Mouse (Mus musculus) neutrophil, adult 5-6 weeks (primary cell): Measurements from ENCODE around the gene Zfp692. TPM values are rescaled to one million over a fixed set of nuclear protein-coding genes. Genes with fewer than 3 reads are reported as not detected.
"Not testable (repeated sequence)": the region's sequence is repeated elsewhere in the genome, so short reads cannot be mapped to it uniquely, and the experiment has no call there.

Source experiments
- ATAC-seq: fragments of 151-379, 151-347 bp; 2 replicates; pipeline ENCODE4 v1.8.0; 2017; ENCODE audit warnings: mild to moderate bottlenecking, moderate TSS enrichment; ENCODE audit not compliant: insufficient number of reproducible peaks, poor library complexity, low FRiP score, severe bottlenecking; ENCODE audit errors: extremely low read depth
- total RNA-seq: library from RNA; stranded (forward); fragments of 200-1000 nt; gene quantifications from 2 replicates; pipeline ENCODE4 v1.2.3, GENCODE M21; 2017

The Zfp692 gene
- total RNA-seq, 1 experiment from 2014 or later, result 18.3 TPM

DNA sequence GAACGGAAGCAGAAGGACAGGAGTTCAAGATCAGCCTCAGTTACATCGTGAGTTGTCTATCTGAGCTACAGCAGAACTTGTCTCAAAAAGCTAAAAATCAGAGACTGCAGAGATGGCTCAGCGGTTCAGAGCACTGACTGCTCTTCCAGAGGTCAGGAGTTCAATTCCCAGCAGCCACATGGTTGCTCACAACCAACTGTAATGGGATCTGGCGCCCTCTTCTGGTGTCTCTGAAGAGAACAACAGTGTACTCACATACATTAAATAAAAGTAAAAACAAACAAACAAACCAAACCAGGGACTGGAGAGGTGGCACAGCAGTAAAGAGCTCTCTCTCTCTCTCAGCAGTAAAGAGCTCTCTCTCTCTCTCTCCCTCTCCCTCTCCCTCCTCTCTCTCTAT lies 43.8 kb downstream of the Zfp692 start:
- ATAC-seq, result no peak

DNA sequence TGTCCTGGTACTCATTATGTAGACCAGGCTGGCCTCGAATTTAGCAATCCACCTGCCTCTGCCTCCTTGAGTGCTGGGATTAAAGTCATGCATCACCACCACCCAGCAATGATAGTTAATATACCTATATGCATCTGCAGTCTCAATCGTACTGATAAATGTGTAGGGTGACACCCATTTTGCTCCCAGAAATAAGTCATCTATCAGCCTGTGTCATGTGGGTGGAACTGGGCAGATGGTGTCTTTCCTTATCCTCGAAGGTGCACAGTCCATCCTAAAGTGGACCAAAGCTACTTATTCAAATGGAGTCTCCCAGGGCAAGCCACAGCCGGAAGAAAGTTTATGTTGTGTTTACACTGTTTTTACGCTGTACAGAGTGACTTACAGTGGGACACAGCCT lies 44.3 kb downstream of the Zfp692 start:
- no peak for ATAC-seq

DNA sequence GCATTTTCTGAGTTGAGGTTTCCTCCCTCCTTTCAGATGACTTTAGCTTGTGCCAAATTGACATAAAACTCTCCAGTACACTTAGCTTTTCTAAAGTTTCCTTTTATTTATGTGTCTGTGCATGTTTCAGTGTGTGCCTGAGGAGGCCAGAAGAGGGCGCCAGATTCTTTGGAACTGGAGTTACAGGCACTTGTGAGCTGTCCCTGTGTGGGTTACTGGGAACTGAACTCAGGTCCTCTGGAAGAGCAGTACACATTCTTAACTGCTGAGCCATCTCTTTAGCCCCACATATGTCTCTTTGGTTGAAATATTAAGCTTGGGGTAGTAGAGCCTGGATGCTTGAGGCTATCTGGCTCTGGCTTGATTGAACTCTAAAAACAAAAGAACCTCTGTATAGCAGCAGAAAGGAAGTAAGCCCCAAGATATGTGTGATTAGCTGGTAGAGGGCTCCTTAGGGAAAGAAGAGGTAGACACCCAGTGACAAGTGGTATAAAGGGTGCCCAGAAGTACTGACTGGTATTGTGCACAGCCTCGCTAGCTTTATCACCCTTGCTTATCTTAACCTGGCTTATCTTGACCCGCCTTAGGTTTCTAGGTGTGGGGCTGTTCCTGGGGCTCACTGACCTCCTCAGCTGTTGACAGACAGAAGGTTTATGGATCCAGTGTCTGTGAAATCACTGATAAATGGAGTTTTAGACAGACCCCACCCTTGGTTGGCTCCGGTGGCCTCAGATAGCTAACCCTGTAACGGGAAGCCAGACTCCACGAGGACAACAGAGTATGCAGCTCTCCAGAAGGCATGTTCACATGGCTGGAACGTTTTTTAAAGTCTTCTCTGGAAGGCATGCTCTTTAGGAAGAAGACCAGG lies 46.0 kb downstream of the Zfp692 start:
- ATAC-seq, result no peak

DNA sequence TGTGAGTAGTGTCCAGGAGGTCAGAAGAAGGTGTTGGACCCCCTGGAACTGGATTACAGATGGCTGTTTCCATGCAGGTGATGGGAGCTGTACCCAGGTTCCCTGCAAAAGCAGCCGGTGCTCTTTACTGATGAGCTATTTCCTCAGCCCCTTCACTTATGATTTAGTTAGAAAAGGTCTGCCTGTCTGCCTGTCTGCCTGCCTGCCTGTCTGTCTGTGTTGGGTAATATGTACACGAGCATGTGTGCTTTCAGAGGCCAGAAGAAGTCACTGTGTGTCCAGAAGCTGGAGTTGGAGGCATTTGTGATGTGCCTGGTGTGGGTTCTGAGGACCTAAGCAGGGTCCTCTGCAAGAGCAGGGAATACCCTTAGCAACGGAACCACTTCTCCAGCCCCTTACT lies 46.8 kb downstream of the Zfp692 start:
- no peak for ATAC-seq

DNA sequence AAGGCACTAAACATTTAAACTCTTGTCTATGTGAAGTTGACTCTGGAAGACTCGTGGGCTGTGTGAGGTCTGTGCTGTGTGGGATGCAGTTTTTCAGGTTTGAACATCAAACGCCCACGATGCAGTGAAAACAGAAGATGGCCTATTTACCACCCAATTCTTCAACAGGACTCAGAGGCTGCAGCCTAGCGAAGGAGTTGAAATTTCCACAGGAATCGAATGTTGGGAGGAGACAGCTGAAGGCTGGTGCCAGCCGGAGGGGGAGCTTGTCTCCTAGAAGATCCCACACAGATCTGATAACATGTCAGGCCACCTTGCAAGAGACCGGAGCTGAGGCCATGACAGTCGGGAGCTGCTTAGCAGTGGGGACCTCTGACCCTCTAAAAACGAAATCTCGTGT lies 47.6 kb downstream of the Zfp692 start:
- ATAC-seq, result no peak

DNA sequence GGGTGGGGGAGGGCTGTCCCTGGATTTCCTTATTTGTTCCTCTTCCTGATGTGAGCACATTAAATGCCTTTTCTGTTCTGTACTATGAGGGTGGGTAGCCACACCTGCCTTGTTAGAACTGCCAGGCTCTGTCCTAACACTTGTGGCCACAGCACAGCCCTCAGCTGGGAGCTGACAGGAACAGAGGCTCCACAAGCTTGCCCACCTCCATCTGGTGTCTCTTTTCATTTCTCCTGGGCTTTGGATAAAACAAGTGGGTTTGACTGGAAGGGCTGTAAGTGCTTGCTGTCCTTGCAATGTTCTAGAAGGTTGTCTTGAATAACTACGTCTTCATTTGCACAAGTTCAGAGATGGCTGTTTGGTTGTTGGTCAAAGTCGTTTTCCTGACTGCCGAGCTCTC lies 48.1 kb downstream of the Zfp692 start:
- no peak for ATAC-seq

DNA sequence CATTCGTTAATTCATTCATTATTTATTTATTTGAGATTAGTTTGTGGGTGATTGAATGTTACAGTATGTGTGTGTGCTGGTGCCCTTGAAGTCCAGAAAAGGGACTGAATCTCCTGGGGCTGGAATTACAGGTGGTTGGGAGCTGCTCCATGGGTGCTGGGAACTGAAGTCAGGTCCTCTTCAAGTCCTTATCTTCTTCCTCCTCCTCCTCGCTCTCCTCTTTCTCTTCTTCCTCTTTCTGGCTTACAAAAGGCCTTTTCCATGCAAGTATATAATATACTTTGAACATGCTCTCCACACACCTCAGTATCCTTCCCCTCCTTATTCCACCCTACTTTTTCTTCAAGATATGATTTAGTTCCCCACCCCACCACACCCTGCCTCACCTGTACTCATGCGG lies 50.2 kb downstream of the Zfp692 start:
- no peak for ATAC-seq

DNA sequence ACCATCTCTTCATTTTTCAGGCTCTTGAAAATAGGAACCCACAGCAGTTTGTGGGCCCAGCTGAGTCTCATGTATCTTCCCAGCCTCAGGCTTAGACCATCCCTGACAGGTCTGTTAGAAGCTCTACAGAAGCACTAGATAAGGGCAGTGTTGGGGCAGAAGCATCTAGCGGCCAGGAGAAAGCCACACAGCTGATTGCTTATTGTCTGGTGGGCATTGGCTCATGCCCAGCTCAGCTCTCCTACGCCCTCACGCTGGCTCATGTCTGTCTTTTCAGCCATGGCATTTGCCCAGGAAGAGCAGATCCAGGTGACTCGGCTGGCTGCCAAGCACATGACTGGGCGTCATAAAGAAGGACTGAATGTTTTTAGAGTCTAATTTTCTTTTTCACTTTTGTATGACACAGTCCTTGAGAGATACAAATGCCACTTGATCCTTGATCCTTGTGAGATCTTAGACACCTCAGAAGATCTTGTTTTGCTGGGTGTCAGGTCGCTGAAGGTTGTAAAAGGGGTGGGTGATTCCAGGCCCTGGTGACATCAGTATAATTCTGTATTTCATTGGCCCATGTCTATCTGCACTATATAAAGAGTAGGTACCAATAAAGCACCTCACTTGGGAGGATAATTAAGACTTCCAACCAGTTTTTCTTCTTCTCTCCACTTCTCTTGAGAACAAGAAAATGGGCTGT lies 51.1 kb downstream of the Zfp692 start:
- no peak for ATAC-seq

DNA sequence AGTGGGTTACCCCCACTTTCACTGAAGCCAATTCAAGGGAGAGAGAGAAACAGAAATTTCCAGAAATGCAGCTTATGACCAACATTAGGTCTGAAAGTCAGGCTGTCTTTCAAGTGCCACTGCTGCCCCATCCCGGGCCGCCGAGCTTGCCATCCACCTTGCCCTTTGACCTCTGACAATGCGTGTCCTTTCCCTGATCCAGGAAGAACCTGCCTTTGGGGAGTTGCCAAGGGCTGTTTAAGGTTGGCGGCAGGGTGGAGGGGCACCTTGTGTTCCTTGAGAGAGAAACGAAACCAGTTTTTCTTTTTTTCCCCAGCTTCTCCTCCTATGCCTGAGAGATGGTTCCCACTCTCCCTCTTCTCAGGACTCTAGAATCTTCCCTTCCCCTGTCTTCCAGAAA lies 55.7 kb downstream of the Zfp692 start:
- ATAC-seq, result not testable (repeated sequence)

Other genes starting within 250 kb of the Zfp692 start
- gene Gm12248, start 213.9 kb upstream of the Zfp692 start, total RNA-seq, result not detected in 2 replicates
- gene Cnot8, start 202.9 kb upstream of the Zfp692 start, total RNA-seq, result 63.9 and 75.6 TPM in 2 replicates
- 10.5 and 10.9 TPM in 2 replicates for gene Gemin5, start 138.5 kb upstream of the Zfp692 start, total RNA-seq
- 14.1 and 25.3 TPM in 2 replicates for gene Mrpl22, start 135.4 kb upstream of the Zfp692 start, total RNA-seq
- 43.5 and 46.2 TPM in 2 replicates for gene Igtp, start 107.5 kb upstream of the Zfp692 start, total RNA-seq
- 53.7 and 66.7 TPM in 2 replicates for gene Irgm2, start 107.5 kb upstream of the Zfp692 start, total RNA-seq
- 0.98 TPM in 1 of 2 replicates, not detected in the other for gene 4930438A08Rik, start 32.3 kb upstream of the Zfp692 start, total RNA-seq
- 27.3 and 36.1 TPM in 2 replicates for gene Zfp672, start 23.3 kb downstream of the Zfp692 start, total RNA-seq
- 20.5 and 34.0 TPM in 2 replicates for gene Sh3bp5l, start 23.7 kb downstream of the Zfp692 start, total RNA-seq
- gene Lypd8, start 72.0 kb downstream of the Zfp692 start, total RNA-seq, result not detected in 2 replicates
- gene 1810065E05Rik, start 114.0 kb downstream of the Zfp692 start, total RNA-seq, result not detected in 2 replicates
- gene Gm12253, start 125.5 kb downstream of the Zfp692 start, total RNA-seq, result not detected in 2 replicates
- gene Lypd9, start 145.9 kb downstream of the Zfp692 start, total RNA-seq, result not detected in 2 replicates
- not detected in 2 replicates for gene Olfr30, start 155.2 kb downstream of the Zfp692 start, total RNA-seq
- not detected in 2 replicates for gene Olfr332, start 185.5 kb downstream of the Zfp692 start, total RNA-seq
- gene Olfr331, start 195.5 kb downstream of the Zfp692 start, total RNA-seq, result not detected in 2 replicates
- gene Olfr330, start 227.8 kb downstream of the Zfp692 start, total RNA-seq, result not detected in 2 replicates
- not detected in 2 replicates for gene Olfr329-ps, start 239.4 kb downstream of the Zfp692 start, total RNA-seq
- gene Olfr328, start 248.6 kb downstream of the Zfp692 start, total RNA-seq, result 0.12 TPM in 1 of 2 replicates, not detected in the other